Mouse (Mus musculus) hindbrain, embryonic 10.5 days (tissue): ENCODE measurements around the gene Ranbp17. TPM values are rescaled to one million over a fixed set of nuclear protein-coding genes. Genes with fewer than 3 reads are reported as not detected.

Experiments used
- DNase-seq: peaks from one replicate; pipeline ENCODE4 v3.0.0-alpha.2; 2017; ENCODE audit warnings: low spot score
- H3K27ac ChIP-seq: fragments of 300-500 bp; sonication (generic); 2 replicates; pipeline ENCODE4 v1.5.1; 2016; ENCODE audit warnings: mild to moderate bottlenecking, moderate library complexity
- H3K27me3 ChIP-seq: fragments of 300-500 bp; sonication (generic); 2 replicates; pipeline ENCODE4 v1.6.1; 2016; ENCODE audit warnings: mild to moderate bottlenecking; ENCODE audit not compliant: poor library complexity, insufficient read depth, severe bottlenecking
- H3K36me3 ChIP-seq: fragments of 300-500 bp; sonication (generic); 2 replicates; pipeline ENCODE4 v1.6.1; 2016; ENCODE audit warnings: mild to moderate bottlenecking, moderate library complexity
- H3K4me1 ChIP-seq: fragments of 300-500 bp; sonication (generic); replicated peaks from 2 replicates; pipeline ENCODE4 v1.6.1; 2016; ENCODE audit warnings: mild to moderate bottlenecking
- H3K4me3 ChIP-seq: fragments of 300-500 bp; sonication (generic); 2 replicates; pipeline ENCODE4 v1.5.1; 2016; ENCODE audit warnings: mild to moderate bottlenecking, moderate library complexity
- H3K9me3 ChIP-seq: fragments of 300-500 bp; sonication (generic); 2 replicates; pipeline ENCODE4 v1.6.1; 2016; ENCODE audit warnings: mild to moderate bottlenecking, moderate library complexity
- WGBS: fragments of 180-500 bp; shearing (Covaris S2); methylation state at CpG from one replicate; pipeline ENCODE4 v1.1.7; 2016; 5-methylcytosine and 5-hydroxymethylcytosine counted together
- polyA plus RNA-seq: library from polyadenylated mRNA; unstranded; fragments of >200 nt; fragmentation: Nextera tagmentation; extraction: Ambion mirVana; gene quantifications from 2 replicates; pipeline ENCODE4 v1.2.1, GENCODE M21; 2016

Gene Ranbp17
- polyA plus RNA-seq, 1 experiment from 2014 or later: 11.5 TPM

DNA sequence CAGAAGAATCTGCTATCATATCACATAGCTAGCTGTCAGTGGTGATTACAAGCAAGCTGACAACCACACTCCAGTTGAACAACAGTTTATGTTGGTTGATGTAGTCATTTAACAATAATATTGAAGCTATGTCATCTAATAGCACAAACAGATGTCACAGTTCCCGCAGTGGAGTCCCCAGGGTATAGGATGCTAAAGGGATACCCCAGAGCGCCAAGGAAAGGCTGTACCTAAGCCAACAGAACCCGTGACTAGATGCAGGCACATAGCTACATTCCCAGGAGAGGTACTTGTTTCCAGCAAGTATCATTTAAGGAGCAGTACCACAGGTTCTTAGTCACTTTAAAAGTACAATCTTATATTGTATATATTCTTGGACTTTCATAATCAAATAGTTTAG is 119.5 kb downstream of the Ranbp17 start:
- H3K27ac ChIP-seq: no peak overlapping the region
- H3K9me3 ChIP-seq: no peaks in the 10 kb centered on the region
- no peaks in the 10 kb centered on the region for H3K4me1 ChIP-seq
- H3K4me3 ChIP-seq: no peak overlapping the region
- 72% methylated on average over 3 of the region's 3 CpGs for WGBS
- H3K36me3 ChIP-seq: no peaks in the 10 kb centered on the region
- no peak for DNase-seq
- no peaks in the 10 kb centered on the region for H3K27me3 ChIP-seq

DNA sequence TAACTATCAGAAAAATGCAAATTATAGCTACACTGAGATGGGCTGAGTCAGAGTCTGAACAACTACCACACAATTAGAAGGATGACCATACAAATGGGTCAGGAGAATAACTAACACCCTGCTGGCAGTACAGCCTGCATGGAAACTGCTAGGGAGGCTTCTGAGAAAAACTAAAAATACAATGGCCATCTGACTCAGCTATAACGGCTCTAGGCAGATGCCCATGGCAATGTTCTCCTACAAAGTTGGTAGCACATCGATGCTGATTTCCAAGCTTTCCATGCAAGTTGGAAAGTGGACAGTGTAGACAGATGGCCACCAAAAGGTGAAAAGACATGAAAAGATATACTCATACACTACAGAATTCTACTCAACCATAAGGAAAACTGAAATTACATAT is 124.9 kb downstream of the Ranbp17 start:
- Histone ChIP-seq H3K27ac (no peak overlapping the region), H3K4me3 (no peak overlapping the region), H3K9me3 (no peaks in the 10 kb centered on the region), H3K4me1 (no peaks in the 10 kb centered on the region), H3K36me3 (no peaks in the 10 kb centered on the region), H3K27me3 (no peaks in the 10 kb centered on the region)
- no peak for DNase-seq
- WGBS: 93% methylated on average over 2 of the region's 2 CpGs

DNA sequence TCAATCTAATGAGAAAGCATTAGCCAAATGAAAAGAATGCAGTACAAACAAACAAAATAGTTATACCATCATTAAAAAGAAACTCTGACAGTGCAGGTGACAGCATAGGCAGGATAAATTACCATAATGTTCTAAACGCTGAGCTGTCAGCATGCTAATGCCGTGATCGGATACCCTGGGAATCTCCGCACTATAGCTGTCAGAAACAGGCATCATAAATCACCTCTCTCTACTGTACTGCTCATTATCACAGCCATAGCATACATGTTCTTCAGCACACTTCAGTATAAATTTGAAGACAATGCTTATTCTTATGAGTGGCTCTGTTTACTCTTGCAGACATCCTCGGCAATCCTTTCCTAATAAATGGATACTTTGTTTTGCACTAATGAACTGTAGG is 151.7 kb downstream of the Ranbp17 start:
- WGBS: 79% methylated on average over 5 of the region's 5 CpGs
- no peak for DNase-seq
- H3K27me3 ChIP-seq: no peaks in the 10 kb centered on the region
- H3K36me3 ChIP-seq: no peaks in the 10 kb centered on the region
- no peak overlapping the region for H3K4me3 ChIP-seq
- H3K27ac ChIP-seq: no peak overlapping the region
- H3K9me3 ChIP-seq: no peaks in the 10 kb centered on the region
- H3K4me1 ChIP-seq: no peaks in the 10 kb centered on the region

- 89% methylated on average over 2 of the region's 2 CpGs for WGBS
These were observed 164.3 kb downstream of the Ranbp17 start for GRCm38 (mm10) chr11:33349269-33349668.

DNA sequence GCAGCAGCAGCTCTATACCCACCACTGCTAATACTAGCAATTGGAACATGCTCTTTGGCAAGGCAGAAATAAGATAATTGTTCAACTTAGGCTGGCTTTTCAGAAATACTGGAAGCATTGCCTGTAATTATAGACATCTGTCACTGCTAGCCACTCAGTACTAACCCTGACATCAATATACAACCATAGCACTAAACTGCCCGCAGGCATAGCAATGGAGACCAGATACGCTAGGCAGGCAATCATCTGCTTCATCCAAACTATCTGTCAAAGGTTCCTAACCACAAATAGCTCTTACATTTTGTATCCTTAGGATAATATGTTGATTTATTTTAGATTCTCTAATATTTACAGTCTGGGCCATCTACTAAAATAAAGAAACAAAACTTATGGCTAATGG is 171.5 kb downstream of the Ranbp17 start:
- Histone ChIP-seq H3K36me3 (no peaks in the 10 kb centered on the region), H3K4me3 (no peak overlapping the region), H3K9me3 (no peaks in the 10 kb centered on the region), H3K27me3 (no peaks in the 10 kb centered on the region), H3K4me1 (no peaks in the 10 kb centered on the region), H3K27ac (no peak overlapping the region)
- no peak for DNase-seq
- 85% methylated on average over 2 of the region's 2 CpGs for WGBS

More at GRCm38 (mm10) chr11:33349269-33349668, 164.3 kb downstream of the Ranbp17 start:
- no peaks in the 10 kb centered on the region for H3K36me3 ChIP-seq
- no peak overlapping the region for H3K27ac ChIP-seq
- H3K4me3 ChIP-seq: no peak overlapping the region
- H3K9me3 ChIP-seq: no peaks in the 10 kb centered on the region
- DNase-seq: no peak
- H3K27me3 ChIP-seq: no peaks in the 10 kb centered on the region
- no peaks in the 10 kb centered on the region for H3K4me1 ChIP-seq

DNA sequence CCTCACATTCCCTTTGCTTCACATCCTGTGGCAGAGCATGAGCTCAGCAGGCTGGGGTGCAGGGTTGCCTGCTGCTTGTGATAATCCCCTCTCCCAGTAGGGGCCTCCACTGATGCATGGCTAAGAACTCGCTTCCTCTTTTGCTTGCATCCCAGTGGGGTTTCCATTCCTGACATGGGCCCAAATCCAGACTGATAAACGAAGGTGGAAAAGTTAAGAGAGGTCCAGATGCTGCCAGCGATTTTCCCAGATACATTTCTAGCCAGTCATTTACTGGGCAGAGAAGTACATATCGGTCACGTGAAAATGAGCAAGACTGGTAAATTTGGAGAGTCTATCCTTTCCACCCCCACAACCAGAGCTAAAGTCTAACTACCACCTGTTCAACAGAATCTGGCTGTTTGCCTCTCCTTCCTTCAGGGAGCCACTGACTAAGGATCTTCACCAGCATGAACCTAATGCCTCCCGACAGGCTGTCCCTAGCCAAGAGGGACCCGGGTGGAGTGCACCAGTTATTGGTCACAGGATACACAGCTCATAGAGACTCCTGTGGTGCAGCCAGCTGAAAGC is 176.9 kb downstream of the Ranbp17 start:
- H3K36me3 ChIP-seq: no peaks in the 10 kb centered on the region
- H3K27me3 ChIP-seq: no peaks in the 10 kb centered on the region
- H3K27ac ChIP-seq: no peak overlapping the region
- 31% methylated on average over 7 of the region's 7 CpGs for WGBS
- no peaks in the 10 kb centered on the region for H3K9me3 ChIP-seq
- DNase-seq: peak; percentile 29
- no peak overlapping the region for H3K4me3 ChIP-seq
- H3K4me1 ChIP-seq: 0 out of 2 replicates have a peak, but pooled peaks cover 9% of the 10 kb centered on the region

DNA sequence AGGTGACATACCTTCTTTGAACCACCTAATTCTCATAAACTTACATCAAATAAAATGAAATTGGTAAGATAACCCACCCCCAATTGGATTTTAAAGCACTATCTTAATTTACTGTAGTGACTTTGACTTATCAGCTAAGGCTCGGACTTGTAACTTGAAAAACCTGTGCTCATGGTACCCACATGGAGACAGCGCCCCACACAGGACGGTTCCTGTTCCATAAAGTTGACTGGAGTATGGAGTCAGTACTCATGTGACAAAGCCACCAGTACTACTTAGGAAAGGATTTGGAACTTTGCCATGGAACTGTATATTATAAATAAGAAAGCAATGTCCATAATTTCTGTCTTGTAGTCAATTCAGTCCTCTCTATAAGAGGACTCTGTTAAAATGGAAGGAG is 177.9 kb downstream of the Ranbp17 start:
- H3K36me3 ChIP-seq: no peaks in the 10 kb centered on the region
- no peaks in the 10 kb centered on the region for H3K9me3 ChIP-seq
- no peak for DNase-seq
- H3K4me1 ChIP-seq: 0 out of 2 replicates have a peak, but pooled peaks cover 9% of the 10 kb centered on the region
- 91% methylated on average over 3 of the region's 3 CpGs for WGBS
- H3K27me3 ChIP-seq: no peaks in the 10 kb centered on the region
- H3K4me3 ChIP-seq: no peak overlapping the region
- H3K27ac ChIP-seq: no peak overlapping the region

DNA sequence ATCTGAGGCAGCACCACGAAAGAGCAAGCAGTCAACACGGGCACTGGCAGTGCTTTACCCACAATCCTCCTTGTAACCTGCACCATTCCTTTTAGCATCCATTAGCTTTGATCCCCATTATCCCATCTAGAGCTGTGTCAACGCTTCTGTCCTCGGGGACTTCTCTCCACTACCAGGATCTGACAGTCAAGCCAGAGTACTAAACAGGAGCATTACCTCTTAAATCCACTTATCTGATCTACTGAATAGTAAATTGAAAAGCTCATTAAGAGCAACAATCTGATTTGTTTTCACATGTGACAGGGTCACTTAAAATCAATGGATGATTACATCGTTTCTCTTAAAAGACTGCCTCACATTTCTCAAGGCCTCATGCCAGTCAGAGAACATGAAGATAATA is 181.4 kb downstream of the Ranbp17 start:
- no peak overlapping the region for H3K27ac ChIP-seq
- 0 out of 2 replicates have a peak, but pooled peaks cover 9% of the 10 kb centered on the region for H3K4me1 ChIP-seq
- H3K9me3 ChIP-seq: no peaks in the 10 kb centered on the region
- H3K36me3 ChIP-seq: no peaks in the 10 kb centered on the region
- no peak overlapping the region for H3K4me3 ChIP-seq
- H3K27me3 ChIP-seq: no peaks in the 10 kb centered on the region
- 66% methylated on average over 5 of the region's 5 CpGs for WGBS
- no peak for DNase-seq

GRCm38 (mm10) chr11:33319006-33319611 is 194.4 kb downstream of the Ranbp17 start:
- WGBS: 92% methylated on average over 7 of the region's 7 CpGs
- Histone ChIP-seq H3K36me3 (no peaks in the 10 kb centered on the region), H3K4me1 (no peaks in the 10 kb centered on the region), H3K27ac (no peak overlapping the region), H3K9me3 (no peaks in the 10 kb centered on the region), H3K27me3 (no peaks in the 10 kb centered on the region), H3K4me3 (no peak overlapping the region)
- DNase-seq: no peak

DNA sequence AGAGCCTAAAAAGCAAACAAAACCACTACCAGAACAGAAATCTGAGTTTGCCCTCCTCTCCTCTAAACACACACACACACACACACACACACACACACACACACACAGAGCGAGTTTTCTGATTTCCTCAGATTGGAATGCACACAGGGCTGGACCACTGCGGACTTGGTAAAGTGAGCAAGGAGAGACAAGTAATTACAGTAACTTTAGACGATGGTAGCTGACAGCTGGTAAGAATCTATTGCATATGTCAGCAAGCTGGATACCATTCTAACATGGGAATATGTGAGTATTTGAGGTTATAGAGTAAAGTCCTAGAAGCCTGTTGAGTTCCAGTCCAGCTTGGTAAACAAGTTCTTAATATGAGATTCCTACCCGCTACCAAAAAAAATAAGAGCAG is 204.0 kb downstream of the Ranbp17 start:
- WGBS: 81% methylated on average over 4 of the region's 4 CpGs
- no peak for DNase-seq
- Histone ChIP-seq H3K9me3 (no peaks in the 10 kb centered on the region), H3K27ac (no peak overlapping the region), H3K4me1 (no peaks in the 10 kb centered on the region), H3K4me3 (no peak overlapping the region), H3K27me3 (no peaks in the 10 kb centered on the region), H3K36me3 (no peaks in the 10 kb centered on the region)

GRCm38 (mm10) chr11:33300859-33301258 is 212.7 kb downstream of the Ranbp17 start:
- Histone ChIP-seq H3K36me3 (no peaks in the 10 kb centered on the region), H3K4me1 (peaks cover 14% of the 10 kb centered on the region), H3K9me3 (no peaks in the 10 kb centered on the region), H3K27ac (no peak overlapping the region), H3K27me3 (no peaks in the 10 kb centered on the region), H3K4me3 (no peak overlapping the region)
- DNase-seq: no peak
- 65% methylated on average over 8 of the region's 8 CpGs for WGBS

DNA sequence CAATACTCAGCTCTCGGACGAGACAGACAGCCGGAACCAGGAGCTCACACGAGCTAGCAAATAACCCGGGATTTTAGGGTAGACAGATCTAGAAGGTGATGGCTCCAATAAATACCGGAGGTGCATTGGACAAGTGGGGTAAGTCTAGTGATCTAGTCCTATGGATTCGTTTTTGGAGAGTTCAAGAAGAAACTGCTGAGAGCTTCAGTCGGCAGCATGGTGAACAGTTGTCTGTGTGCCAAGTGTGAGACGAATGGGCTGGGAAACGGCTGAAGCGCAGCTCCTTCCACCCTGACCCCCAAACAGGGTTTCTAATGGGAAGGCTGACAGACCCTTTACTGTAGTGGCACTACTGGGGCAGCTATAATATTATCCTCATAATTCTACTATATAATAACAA is 214.2 kb downstream of the Ranbp17 start:
- WGBS: 75% methylated on average over 11 of the region's 11 CpGs
- Histone ChIP-seq H3K27me3 (no peaks in the 10 kb centered on the region), H3K4me3 (no peak overlapping the region), H3K4me1 (peaks cover 14% of the 10 kb centered on the region), H3K9me3 (no peaks in the 10 kb centered on the region), H3K36me3 (no peaks in the 10 kb centered on the region), H3K27ac (no peak overlapping the region)
- no peak for DNase-seq

DNA sequence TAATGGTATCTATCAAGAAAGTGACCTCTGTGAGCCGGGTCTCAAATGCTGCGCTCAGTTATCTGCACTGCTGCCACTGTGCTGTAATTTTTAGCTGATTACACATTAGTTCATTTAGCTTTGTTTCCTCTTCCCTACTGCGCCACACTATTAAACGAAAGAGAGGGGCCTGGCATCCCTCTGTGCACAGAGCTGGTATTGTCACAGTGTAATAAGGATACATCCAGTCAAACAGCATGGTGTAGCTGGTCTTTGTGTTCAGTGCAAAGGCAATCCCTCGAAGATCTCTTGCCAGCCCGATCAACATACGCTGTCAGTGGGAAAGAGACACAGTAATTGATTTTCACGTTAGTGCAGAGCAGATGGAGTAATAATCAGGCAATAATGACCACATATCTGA is 216.4 kb downstream of the Ranbp17 start:
- Histone ChIP-seq H3K4me3 (no peak overlapping the region), H3K27ac (no peak overlapping the region), H3K27me3 (no peaks in the 10 kb centered on the region), H3K4me1 (peaks cover 18% of the 10 kb centered on the region), H3K36me3 (no peaks in the 10 kb centered on the region), H3K9me3 (no peaks in the 10 kb centered on the region)
- no peak for DNase-seq
- 60% methylated on average over 8 of the region's 8 CpGs for WGBS

- 53% methylated on average over 3 of the region's 3 CpGs for WGBS
- peaks cover 19% of the 10 kb centered on the region for H3K4me1 ChIP-seq
- H3K27me3 ChIP-seq: no peaks in the 10 kb centered on the region
- H3K36me3 ChIP-seq: no peaks in the 10 kb centered on the region
- no peak overlapping the region for H3K4me3 ChIP-seq
- no peaks in the 10 kb centered on the region for H3K9me3 ChIP-seq
- no peak for DNase-seq
- no peak overlapping the region for H3K27ac ChIP-seq
These were observed 218.1 kb downstream of the Ranbp17 start for GRCm38 (mm10) chr11:33295422-33295821.
